Mouse (Mus musculus): ENCODE results near the gene Pgm1.

GRCm38 (mm10) chr4:99974375-99974774 is 45.2 kb downstream of the Pgm1 start:
- TF ChIP-seq CTCF (IDR thresholded peaks at IDR 0.05; ENCODE audit: low read depth) (no peak), EP300 (optimal IDR thresholded peaks at IDR 0.05) (no peak)

Data from stomach, postnatal 0 days (tissue).